Mouse (Mus musculus) urinary bladder, postnatal 36 days (tissue): ENCODE measurements around the gene Dnajc15.
"Not testable (repeated sequence)": the region's sequence is repeated elsewhere in the genome, so short reads cannot be mapped to it uniquely, and the experiment has no call there.

ENCODE experiments used
- DNase-seq, 2 experiments: peaks; one replicate each; pipeline ENCODE4 v3.0.0; 2022; ENCODE audit warnings: low spot score in 2 of 2, mixed read lengths in 1 of 2

Gene Dnajc15

GRCm38 (mm10) chr14:77874304-77875241, at the start of gene Dnajc15:
Dnajc15 (minus strand) TSS chr14:77875125.
- DNase-seq, result peak; percentile 82 to 86

GRCm38 (mm10) chr14:77923076-77923865, 48.3 kb upstream of the Dnajc15 start:
- DNase-seq, result no peak

GRCm38 (mm10) chr14:77921641-77922040, 46.7 kb upstream of the Dnajc15 start:
- DNase-seq, result no peak

- no peak for DNase-seq
Measured at GRCm38 (mm10) chr14:77915776-77916175, 40.9 kb upstream of the Dnajc15 start.

GRCm38 (mm10) chr14:77906586-77906985, 31.7 kb upstream of the Dnajc15 start:
- DNase-seq, result no peak

GRCm38 (mm10) chr14:77905466-77905865, 30.5 kb upstream of the Dnajc15 start:
- DNase-seq, result no peak

GRCm38 (mm10) chr14:77904171-77904762, 29.3 kb upstream of the Dnajc15 start, which contains the start of gene Epsti1:
Epsti1 (plus strand) TSS chr14:77904239.
- DNase-seq, result no peak

GRCm38 (mm10) chr14:77902541-77902940, 27.6 kb upstream of the Dnajc15 start:
- no peak for DNase-seq

GRCm38 (mm10) chr14:77895951-77896350, 21.0 kb upstream of the Dnajc15 start:
- no peak for DNase-seq

- DNase-seq, result no peak
Measured at GRCm38 (mm10) chr14:77889911-77890310, 15.0 kb upstream of the Dnajc15 start.

GRCm38 (mm10) chr14:77886941-77887340, 12.0 kb upstream of the Dnajc15 start:
- no peak for DNase-seq

- DNase-seq, result no peak
Measured at GRCm38 (mm10) chr14:77886376-77886775, 11.5 kb upstream of the Dnajc15 start.

GRCm38 (mm10) chr14:77882669-77883068, 7.7 kb upstream of the Dnajc15 start:
- DNase-seq, result no peak

- DNase-seq, result no peak
Measured at GRCm38 (mm10) chr14:77881998-77882397, 7.1 kb upstream of the Dnajc15 start.

- not testable (repeated sequence) for DNase-seq
Measured at GRCm38 (mm10) chr14:77877876-77878275, 3.0 kb upstream of the Dnajc15 start.

- DNase-seq, result no peak
Measured at GRCm38 (mm10) chr14:77876199-77876598, 1.3 kb upstream of the Dnajc15 start.

- DNase-seq, result no peak
Measured at GRCm38 (mm10) chr14:77871380-77871975, 3.4 kb downstream of the Dnajc15 start.

GRCm38 (mm10) chr14:77870926-77871325, 4.0 kb downstream of the Dnajc15 start:
- DNase-seq, result no peak

- DNase-seq, result no peak
Measured at GRCm38 (mm10) chr14:77867601-77868000, 7.3 kb downstream of the Dnajc15 start.

- DNase-seq, result no peak
Measured at GRCm38 (mm10) chr14:77864510-77864909, 10.4 kb downstream of the Dnajc15 start.

- no peak for DNase-seq
Measured at GRCm38 (mm10) chr14:77864051-77864450, 10.9 kb downstream of the Dnajc15 start.
